Comparison of ENCODE assay signal across 18 mouse cellular contexts in genomic region chr10:68066173-68066572, GRCm38 (mm10).
"Had no signal": no experiment of that assay in that cellular context is flagged by ENCODE, and none has a peak within 500 bp of the region (broad histone marks: within the 10 kb centered on the region; RNA-seq: fewer than 3 reads in every experiment).

No protein-coding gene starts in this region.

- H3K36me3 ChIP-seq: kidney, embryonic 15.5 days; liver, embryonic 13.5 days; neural tube, embryonic 13.5 days; stomach, embryonic 15.5 days had no signal

- DNase-seq: kidney, adult 8-10 months; kidney, postnatal 10 days; kidney, postnatal 36 days; layer of hippocampus, postnatal 36 days; liver, embryonic 13.5 days; lung, adult 2 months; lung, postnatal 14 days; lung, postnatal 4 days; midbrain, embryonic 14.5 days; retina, postnatal 1 day; right cerebral cortex, postnatal 14 days; spleen, adult 18-20 months; thymus, postnatal 25 days had no signal

- H3K4me3 ChIP-seq: kidney, embryonic 15.5 days; left cerebral cortex, adult 2 months; liver, embryonic 13.5 days; neural tube, embryonic 13.5 days; stomach, embryonic 15.5 days had no signal

- H3K9ac ChIP-seq: kidney, embryonic 15.5 days; liver, embryonic 13.5 days; neural tube, embryonic 13.5 days; stomach, embryonic 15.5 days had no signal

- H3K4me2 ChIP-seq: kidney, embryonic 15.5 days; liver, embryonic 13.5 days; midbrain, embryonic 11.5 days; neural tube, embryonic 13.5 days; stomach, embryonic 15.5 days had no signal

- H3K27me3 ChIP-seq: kidney, embryonic 15.5 days; liver, embryonic 13.5 days; neural tube, embryonic 13.5 days; stomach, embryonic 15.5 days had no signal

- H3K27ac ChIP-seq: kidney, embryonic 15.5 days; left cerebral cortex, adult 2 months; liver, embryonic 13.5 days; neural tube, embryonic 13.5 days; stomach, embryonic 15.5 days had no signal

- H3K9me3 ChIP-seq: kidney, embryonic 15.5 days; liver, embryonic 13.5 days; neural tube, embryonic 13.5 days; stomach, embryonic 15.5 days had no signal

- H3K4me1 ChIP-seq: liver, embryonic 13.5 days; stomach, embryonic 15.5 days had no signal
